12 mouse cellular contexts compared by ENCODE assay signal in the genomic region with DNA sequence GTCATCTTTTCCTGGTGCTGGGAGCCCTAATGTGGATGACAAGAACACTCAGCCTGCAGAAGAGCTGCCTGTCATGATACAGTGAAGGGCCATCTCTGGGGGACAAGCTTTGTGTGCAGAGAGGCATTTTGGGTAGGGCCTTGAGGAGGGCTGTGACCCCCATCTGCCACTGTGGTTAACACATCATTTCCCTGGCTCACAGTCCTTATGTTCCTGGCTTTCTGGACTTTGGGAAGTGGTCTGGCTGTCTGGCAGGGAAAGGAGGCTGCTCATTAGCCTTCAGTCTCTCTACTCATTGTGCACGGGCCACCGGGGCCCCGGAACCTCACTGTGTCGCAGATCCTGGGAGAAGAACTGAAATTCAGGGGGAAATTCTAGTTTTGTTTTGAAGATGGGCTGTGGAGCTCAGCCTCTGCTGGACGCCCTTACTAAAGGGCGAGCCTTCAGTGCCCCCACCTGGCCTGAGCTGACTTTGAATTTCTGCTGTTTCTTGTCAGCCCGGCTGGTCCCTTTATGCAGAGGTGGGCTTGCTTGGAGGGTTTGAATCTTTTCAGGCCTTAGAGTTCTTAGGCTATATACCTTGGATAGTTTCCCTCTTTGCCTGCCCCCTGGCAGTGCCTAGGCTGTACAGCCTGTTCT. TPM values are rescaled to one million over a fixed set of nuclear protein-coding genes. Genes with fewer than 3 reads are reported as not detected.
DNase-seq lines count a peak whose midpoint lies in the region; ATAC-seq and TF ChIP-seq lines count a peak whose summit lies in the region.
"Had no signal": no experiment of that assay in that cellular context is flagged by ENCODE, and none has a peak within 500 bp of the region (broad histone marks: within the 10 kb centered on the region; RNA-seq: fewer than 3 reads in every experiment).

No protein-coding gene starts in this region.

- H3K4me3 ChIP-seq in heart, adult 2 months, result no peak overlapping the region
- H3K4me3 ChIP-seq in liver, adult 2 months (ENCODE audit: insufficient read depth, low read depth, low read length), result no peak overlapping the region
- no peak overlapping the region for H3K4me3 ChIP-seq in liver, embryonic 11.5 days (ENCODE audit: low read depth, low read length)
- H3K4me3 ChIP-seq in intestine, embryonic 15.5 days (replicated peaks), result no peak overlapping the region
- H3K4me3 ChIP-seq: embryonic facial prominence, embryonic 15.5 days; liver, embryonic 15.5 days; neural tube, embryonic 12.5 days had no signal

- intact Hi-C loops in heart, adult 2 months (cut with DNase I), result no loop called here
- intact Hi-C loops in heart, postnatal 36 days (cut with DNase I), result no loop called here

- TF ChIP-seq EP300 in heart, adult 2 months (IDR thresholded peaks at IDR 0.05; ENCODE audit: insufficient read depth, low read depth, low read length), result no peak

- no peak for ATAC-seq in liver, embryonic 11.5 days (replicated peaks; ENCODE audit: low FRiP score)
- no peak for ATAC-seq in intestine, embryonic 15.5 days

- no peak overlapping the region for H3K4me2 ChIP-seq in liver, embryonic 11.5 days
- no peak overlapping the region for H3K4me2 ChIP-seq in intestine, embryonic 15.5 days (replicated peaks)
- H3K4me2 ChIP-seq: embryonic facial prominence, embryonic 15.5 days; liver, embryonic 15.5 days; neural tube, embryonic 12.5 days had no signal

- WGBS in heart, adult 2 months, result 73% methylated on average over 7 of the region's 7 CpGs
- 88% methylated on average over 7 of the region's 7 CpGs for WGBS in liver, adult 2 months
- WGBS in liver, embryonic 11.5 days, result 77% methylated on average over 7 of the region's 7 CpGs
- WGBS in intestine, embryonic 15.5 days, result 77% methylated on average over 7 of the region's 7 CpGs

- TF ChIP-seq CTCF in heart, adult 2 months (IDR thresholded peaks at IDR 0.05), result peak; percentile 40
- TF ChIP-seq CTCF in liver, adult 2 months (IDR thresholded peaks at IDR 0.05; ENCODE audit: low read depth, low read length), result no peak
- TF ChIP-seq CTCF in brain, embryonic 14.5 days (IDR thresholded peaks at IDR 0.05; ENCODE audit: borderline replicate concordance, extremely low read depth, insufficient read depth, insufficient read length), result peak; percentile 16; the same call in 1 of the 2 replicates

- H3K9ac ChIP-seq in heart, adult 2 months (ENCODE audit: low read depth, low read length), result no peak overlapping the region
- 0 out of 2 replicates have a peak overlapping the region, but pooled peaks have one; percentile 8 for H3K9ac ChIP-seq in liver, adult 2 months (ENCODE audit: low read depth, low read length)
- H3K9ac ChIP-seq in liver, embryonic 11.5 days (ENCODE audit: low read depth, low read length), result no peak overlapping the region
- H3K9ac ChIP-seq in intestine, embryonic 15.5 days, result 0 out of 2 replicates have a peak overlapping the region, but pooled peaks have one; percentile 5
- H3K9ac ChIP-seq: embryonic facial prominence, embryonic 15.5 days; liver, embryonic 15.5 days; neural tube, embryonic 12.5 days had no signal

- H3K27me3 ChIP-seq in heart, adult 2 months (ENCODE audit: control insufficient read depth, insufficient read depth, low read length), result no peaks in the 10 kb centered on the region
- no peaks in the 10 kb centered on the region for H3K27me3 ChIP-seq in liver, adult 2 months (ENCODE audit: control insufficient read depth, insufficient read depth, low read length)
- no peaks in the 10 kb centered on the region for H3K27me3 ChIP-seq in liver, embryonic 11.5 days (replicated peaks; ENCODE audit: control insufficient read depth, insufficient read depth, low read length)
- H3K27me3 ChIP-seq in intestine, embryonic 15.5 days (replicated peaks), result no peaks in the 10 kb centered on the region
- H3K27me3 ChIP-seq: embryonic facial prominence, embryonic 15.5 days; liver, embryonic 15.5 days; neural tube, embryonic 12.5 days had no signal

- DNase-seq in heart, adult 2 months, result no peak
- DNase-seq in heart, postnatal 36 days, result no peak
- DNase-seq in liver, adult 2 months (ENCODE audit: extremely low read depth, low read depth, low spot score), result no peak
- DNase-seq in liver, embryonic 11.5 days (ENCODE audit: low spot score), result no peak
- peak; percentile 59 for DNase-seq in brain, embryonic 14.5 days (ENCODE audit: low read depth)
- no peak for DNase-seq in yolk sac, embryonic 10.5 days (ENCODE audit: low spot score)
- DNase-seq in layer of hippocampus, adult 9-10 months (ENCODE audit: low spot score), result no peak
- DNase-seq: adrenal gland, postnatal 10 days had no signal

- peak overlapping the region; percentile 72 for H3K27ac ChIP-seq in heart, adult 2 months
- H3K27ac ChIP-seq in liver, adult 2 months (replicated peaks; ENCODE audit: insufficient read depth, low read depth, low read length), result no peak overlapping the region
- no peak overlapping the region for H3K27ac ChIP-seq in liver, embryonic 11.5 days (ENCODE audit: low read depth, low read length)
- H3K27ac ChIP-seq in intestine, embryonic 15.5 days, result no peak overlapping the region
- H3K27ac ChIP-seq: embryonic facial prominence, embryonic 15.5 days; liver, embryonic 15.5 days; neural tube, embryonic 12.5 days had no signal

- H3K79me2 ChIP-seq in heart, adult 2 months (replicated peaks; ENCODE audit: control insufficient read depth, insufficient read depth, low read length), result peaks cover 25% of the 10 kb centered on the region
- H3K79me2 ChIP-seq in liver, adult 2 months (ENCODE audit: control insufficient read depth, insufficient read depth, low read length), result peaks cover 85% of the 10 kb centered on the region

- H3K4me1 ChIP-seq in heart, adult 2 months (ENCODE audit: control insufficient read depth, insufficient read depth, low read length), result peaks cover 70% of the 10 kb centered on the region
- H3K4me1 ChIP-seq in liver, adult 2 months (ENCODE audit: control insufficient read depth, insufficient read depth, low read length), result peaks cover 77% of the 10 kb centered on the region
- H3K4me1 ChIP-seq in liver, embryonic 11.5 days (replicated peaks; ENCODE audit: control insufficient read depth, insufficient read depth, low read length), result peaks cover 92% of the 10 kb centered on the region
- H3K4me1 ChIP-seq in intestine, embryonic 15.5 days (replicated peaks), result peaks cover 95% of the 10 kb centered on the region

- no peaks in the 10 kb centered on the region for H3K9me3 ChIP-seq in liver, embryonic 11.5 days (ENCODE audit: control insufficient read depth, low read length)
- H3K9me3 ChIP-seq in intestine, embryonic 15.5 days, result no peaks in the 10 kb centered on the region
- H3K9me3 ChIP-seq: embryonic facial prominence, embryonic 15.5 days; liver, embryonic 15.5 days; neural tube, embryonic 12.5 days had no signal

- H3K36me3 ChIP-seq in heart, adult 2 months (ENCODE audit: control insufficient read depth, insufficient read depth, low read length), result peaks cover 13% of the 10 kb centered on the region
- H3K36me3 ChIP-seq in liver, adult 2 months (ENCODE audit: control insufficient read depth, insufficient read depth, low read length), result no peaks in the 10 kb centered on the region
- H3K36me3 ChIP-seq in liver, embryonic 11.5 days (ENCODE audit: control insufficient read depth, insufficient read depth, low read length), result no peaks in the 10 kb centered on the region
- no peaks in the 10 kb centered on the region for H3K36me3 ChIP-seq in intestine, embryonic 15.5 days
- H3K36me3 ChIP-seq: embryonic facial prominence, embryonic 15.5 days; liver, embryonic 15.5 days; neural tube, embryonic 12.5 days had no signal

- no peak for TF ChIP-seq POLR2A in heart, adult 2 months (IDR thresholded peaks at IDR 0.05; ENCODE audit: insufficient read depth, low read depth, low read length)
- TF ChIP-seq POLR2A in liver, adult 2 months (IDR thresholded peaks at IDR 0.05; ENCODE audit: extremely low read depth, insufficient read depth, low read length), result no peak
- no peak for TF ChIP-seq POLR2A in brain, embryonic 14.5 days (IDR thresholded peaks at IDR 0.05; ENCODE audit: borderline replicate concordance, extremely low read depth, insufficient read depth, insufficient read length, poor library complexity, severe bottlenecking)

RNA-seq across cellular contexts. Expression of gene Zmiz1, which starts 10.0 kb away (rescaled TPM):
- total RNA-seq in heart, adult 2 months (2021), result 10 to 100 TPM; 40.7 to 42.0 TPM
- 21.8 and 27.1 TPM in 2 replicates for polyA plus RNA-seq in heart, adult 2 months (2012; rRNA removed)
- total RNA-seq in heart, postnatal 36 days (2021), result 10 to 100 TPM; 38.8 to 41.7 TPM
- 5.3 and 10.1 TPM in 2 replicates for total RNA-seq in liver, adult 2 months (2014; rRNA removed)
- 10.2 and 11.0 TPM in 2 replicates for polyA plus RNA-seq in liver, adult 2 months (2012; rRNA removed)
- polyA plus RNA-seq in liver, embryonic 11.5 days (2014; fragmentation: Nextera tagmentation; extraction: Ambion mirVana), result 27.5 and 31.0 TPM in 2 replicates
- polyA plus RNA-seq in brain, embryonic 14.5 days (2012; rRNA removed), result 55.4 and 141 TPM in 2 replicates
- 26.3 and 28.0 TPM in 2 replicates for polyA plus RNA-seq in intestine, embryonic 15.5 days (2015; fragmentation: Nextera tagmentation; extraction: Ambion mirVana)

Comparison
In these comparisons a context has a peak if more than half of its experiments do, and no peak if none do; other contexts are left out.
1. H3K9ac ChIP-seq: peak in liver, adult 2 months (single experiment) and intestine, embryonic 15.5 days (single experiment); none in heart, adult 2 months (single experiment) and liver, embryonic 11.5 days (single experiment).